Mouse (Mus musculus): Measurements from ENCODE around the gene Lsm5.

Gene Lsm5

GRCm38 (mm10) chr6:56703931-56704900 lies at the start of gene Lsm5:
Gene Lsm5 (minus strand): TSS chr6:56704710.
- CTCF ChIA-PET = interaction anchor here (0.6 to 2.0 kb wide), 8 partner anchors 10 to 204 kb away, joined by 3 to 21 read pairs (median 4); partner anchors contain the start of gene Avl9 (in 1 of the 4)
- POLR2A ChIA-PET = interaction anchor here (0.6 to 4.1 kb wide), 21 partner anchors 8 to 251 kb away, joined by 3 to 91 read pairs (median 3); partner anchors contain the start of genes Avl9 (in 3 of the 4), Nt5c3 (in 2 of the 4), Vmn1r4 (in 2 of the 4) and Fkbp9 (in 1 of the 4)

- ChIA-PET CTCF (no interaction called here), POLR2A (interaction anchor here in 1 of 4 experiments (0.7 to 3.5 kb wide), 7 partner anchors 8 to 375 kb away, joined by 3 to 16 read pairs (median 3); partner anchors contain the start of gene Avl9)
These were observed 49.2 kb upstream of the Lsm5 start for GRCm38 (mm10) chr6:56753719-56754118.

GRCm38 (mm10) chr6:56745950-56746543 lies 41.5 kb upstream of the Lsm5 start:
- CTCF ChIA-PET = no interaction called here
- POLR2A ChIA-PET = interaction anchor here in 2 of 4 experiments (1.0 to 1.7 kb wide), 4 partner anchors 8 to 26 kb away, joined by 3 to 4 read pairs (median 4); no protein-coding TSS in a partner anchor

- ChIA-PET CTCF (no interaction called here), POLR2A (interaction anchor here in 2 of 4 experiments (0.6 to 7.5 kb wide), 9 partner anchors 8 to 103 kb away, joined by 3 to 62 read pairs (median 4); partner anchors contain the start of gene Avl9 (in 2 of the 2))
These were observed 28.0 kb upstream of the Lsm5 start for GRCm38 (mm10) chr6:56732545-56732944.

- ChIA-PET POLR2A (interaction anchor here in 3 of 4 experiments (0.8 to 2.9 kb wide), 34 partner anchors 9 to 203 kb away, joined by 3 to 14 read pairs (median 5); partner anchors contain the start of genes Lsm5 (in 2 of the 3), Fkbp9 (in 1 of the 3), Kbtbd2 (in 1 of the 3) and Nt5c3 (in 1 of the 3)), CTCF (no interaction called here)
These were observed 16.4 kb upstream of the Lsm5 start for GRCm38 (mm10) chr6:56720877-56721276.

- POLR2A ChIA-PET = interaction anchor here in 2 of 4 experiments (0.5 to 1.6 kb wide), 6 partner anchors 12 to 205 kb away, joined by 3 to 4 read pairs (median 4); partner anchors contain the start of genes Fkbp9 (in 1 of the 2), Nt5c3 (in 1 of the 2) and Vmn1r4 (in 1 of the 2)
- CTCF ChIA-PET = no interaction called here
These were observed 14.6 kb upstream of the Lsm5 start for GRCm38 (mm10) chr6:56719071-56719470.

GRCm38 (mm10) chr6:56715270-56715666 lies 10.8 kb upstream of the Lsm5 start:
- ChIA-PET POLR2A (interaction anchor here (0.5 to 4.8 kb wide), 79 partner anchors 8 to 976 kb away, joined by 3 to 91 read pairs (median 6); partner anchors contain the start of genes Fkbp9 (in 3 of the 4), Lsm5 (in 3 of the 4), Kbtbd2 (in 2 of the 4) and Nt5c3 (in 2 of the 4)), CTCF (interaction anchor here (0.6 to 2.2 kb wide), 12 partner anchors 10 to 434 kb away, joined by 3 to 16 read pairs (median 4); partner anchors contain the start of gene Lsm5 (in 1 of the 4))

- POLR2A ChIA-PET = interaction anchor here (0.5 to 4.8 kb wide), 97 partner anchors 9 to 977 kb away, joined by 3 to 91 read pairs (median 6); partner anchors contain the start of genes Fkbp9 (in 3 of the 4), Lsm5 (in 3 of the 4), Kbtbd2 (in 2 of the 4) and Nt5c3 (in 2 of the 4)
- CTCF ChIA-PET = interaction anchor here (0.6 to 2.2 kb wide), 13 partner anchors 10 to 435 kb away, joined by 3 to 16 read pairs (median 4); partner anchors contain the start of gene Lsm5 (in 2 of the 4)
These were observed 10.2 kb upstream of the Lsm5 start, which contains the start of gene Avl9 for GRCm38 (mm10) chr6:56714574-56715269. Gene Avl9 (plus strand): TSS chr6:56714899.

GRCm38 (mm10) chr6:56714186-56714573 lies 9.7 kb upstream of the Lsm5 start:
- POLR2A ChIA-PET = interaction anchor here (0.5 to 4.8 kb wide), 78 partner anchors 8 to 873 kb away, joined by 3 to 91 read pairs (median 7); partner anchors contain the start of genes Fkbp9 (in 3 of the 4), Lsm5 (in 3 of the 4), Kbtbd2 (in 2 of the 4) and Nt5c3 (in 2 of the 4)
- CTCF ChIA-PET = interaction anchor here (0.8 to 2.2 kb wide), 6 partner anchors 10 to 26 kb away, joined by 3 to 16 read pairs (median 6); partner anchors contain the start of gene Lsm5 (in 1 of the 4)

- POLR2A ChIA-PET = interaction anchor here (0.7 to 3.4 kb wide), 9 partner anchors 8 to 1133 kb away, joined by 3 to 33 read pairs (median 10); partner anchors contain the start of genes Avl9 (in 3 of the 4), Lsm5 (in 1 of the 4) and Vopp1 (in 1 of the 4)
- CTCF ChIA-PET = interaction anchor here in 3 of 4 experiments (0.7 to 3.8 kb wide), 11 partner anchors 9 to 1350 kb away, joined by 3 to 54 read pairs (median 5); partner anchors contain the start of genes Avl9 (in 1 of the 3) and Lsm5 (in 1 of the 3)
These were observed 12.1 kb downstream of the Lsm5 start for GRCm38 (mm10) chr6:56692445-56692844.

GRCm38 (mm10) chr6:56691205-56691604 lies 13.3 kb downstream of the Lsm5 start:
- CTCF ChIA-PET = interaction anchor here (0.6 to 3.8 kb wide), 83 partner anchors 8 to 1348 kb away, joined by 3 to 54 read pairs (median 4); partner anchors contain the start of genes Avl9 (in 4 of the 4), Lsm5 (in 4 of the 4) and Pde1c (in 2 of the 4)
- POLR2A ChIA-PET = interaction anchor here (0.6 to 3.4 kb wide), 29 partner anchors 9 to 957 kb away, joined by 3 to 33 read pairs (median 4); partner anchors contain the start of genes Avl9 (in 3 of the 4), Lsm5 (in 1 of the 4), Nt5c3 (in 1 of the 4) and Vmn1r4 (in 1 of the 4)

- POLR2A ChIA-PET = no interaction called here
- CTCF ChIA-PET = interaction anchor here in 2 of 4 experiments (0.6 to 1.2 kb wide), 2 partner anchors 16 to 27 kb away, joined by 3 read pairs; partner anchors contain the start of gene Lsm5 (in 1 of the 2)
These were observed 16.3 kb downstream of the Lsm5 start for GRCm38 (mm10) chr6:56688238-56688637.

- CTCF ChIA-PET = interaction anchor here in 2 of 4 experiments (0.9 to 1.7 kb wide), 1 partner anchor 27 kb away, joined by 3 to 4 read pairs; no protein-coding TSS in a partner anchor
These were observed 40.1 kb downstream of the Lsm5 start for GRCm38 (mm10) chr6:56664410-56664809.

GRCm38 (mm10) chr6:56655393-56655792 lies 49.1 kb downstream of the Lsm5 start:
- POLR2A ChIA-PET = interaction anchor here in 2 of 4 experiments (0.9 to 1.2 kb wide), 2 partner anchors 10 to 59 kb away, joined by 4 to 5 read pairs; partner anchors contain the start of gene Avl9 (in 1 of the 2)
- CTCF ChIA-PET = interaction anchor here in 2 of 4 experiments (0.7 to 1.7 kb wide), 2 partner anchors 36 kb away, joined by 3 to 9 read pairs; no protein-coding TSS in a partner anchor

More at GRCm38 (mm10) chr6:56664410-56664809, 40.1 kb downstream of the Lsm5 start:
- POLR2A ChIA-PET = no interaction called here

- POLR2A ChIA-PET = interaction anchor here in 2 of 4 experiments (0.6 to 1.5 kb wide), 3 partner anchors 39 to 63 kb away, joined by 3 to 5 read pairs (median 4); partner anchors contain the start of gene Avl9 (in 2 of the 2)
- CTCF ChIA-PET = interaction anchor here in 3 of 4 experiments (0.6 to 1.3 kb wide), 5 partner anchors 39 to 1126 kb away, joined by 3 to 5 read pairs (median 3); no protein-coding TSS in a partner anchor
These were observed 52.4 kb downstream of the Lsm5 start for GRCm38 (mm10) chr6:56652121-56652592.

All from embryonic stem cell, embryonic (primary cell).